In genomic region chr1:191095019-191095418, GRCm38 (mm10) we compare ENCODE assay signal across 16 mouse cellular contexts. TPM values are rescaled to one million over a fixed set of nuclear protein-coding genes. Genes with fewer than 3 reads are reported as not detected.
DNase-seq lines count a peak whose midpoint lies in the region; ATAC-seq and TF ChIP-seq lines count a peak whose summit lies in the region.
"Had no signal": no experiment of that assay in that cellular context is flagged by ENCODE, and none has a peak within 500 bp of the region (broad histone marks: within the 10 kb centered on the region; RNA-seq: fewer than 3 reads in every experiment).

No protein-coding gene starts in this region.

- no peak overlapping the region for H3K27ac ChIP-seq in ES-Bruce4 (ENCODE audit: insufficient read depth, low read length)
- H3K27ac ChIP-seq in embryonic fibroblast, embryonic 13.5 days (ENCODE audit: insufficient read depth, low read length), result no peak overlapping the region
- H3K27ac ChIP-seq: liver, embryonic 15.5 days; midbrain, embryonic 12.5 days had no signal

- H3K9me3 ChIP-seq in ES-Bruce4 (replicated peaks; ENCODE audit: control insufficient read depth, insufficient read depth, low read length, poor library complexity, severe bottlenecking), result no peaks in the 10 kb centered on the region
- H3K9me3 ChIP-seq: liver, embryonic 15.5 days; midbrain, embryonic 12.5 days had no signal

- H3K9ac ChIP-seq in ES-Bruce4 (ENCODE audit: low read depth, poor library complexity, severe bottlenecking), result no peak overlapping the region
- H3K9ac ChIP-seq: liver, embryonic 15.5 days; midbrain, embryonic 12.5 days had no signal

- no peak for ATAC-seq in cerebellum, adult (ENCODE audit: insufficient number of reproducible peaks, low FRiP score, low TSS enrichment)

- no peak for TF ChIP-seq POLR2A in lung, adult 2 months (IDR thresholded peaks at IDR 0.05; ENCODE audit: borderline replicate concordance, extremely low read depth, low read depth, low read length)
- no peak for TF ChIP-seq POLR2A in ES-Bruce4 (IDR thresholded peaks at IDR 0.05; ENCODE audit: insufficient read depth, low read length)
- TF ChIP-seq POLR2A in embryonic fibroblast, embryonic 13.5 days (IDR thresholded peaks at IDR 0.05; ENCODE audit: low read depth, low read length), result no peak

- peaks cover 11% of the 10 kb centered on the region for H3K27me3 ChIP-seq in ES-Bruce4 (ENCODE audit: control insufficient read depth, insufficient read depth, low read length, poor library complexity, severe bottlenecking)

- 75% methylated on average over 9 of the region's 9 CpGs for WGBS in lung, adult 2 months

- peak; percentile 43; the same call in 1 of the 2 replicates for TF ChIP-seq CTCF in lung, adult 2 months (IDR thresholded peaks at IDR 0.05; ENCODE audit: insufficient read depth, low read length)
- TF ChIP-seq CTCF in ES-Bruce4 (IDR thresholded peaks at IDR 0.05; ENCODE audit: low read depth, low read length), result peak; percentile 6
- TF ChIP-seq CTCF in embryonic fibroblast, embryonic 13.5 days (IDR thresholded peaks at IDR 0.05; ENCODE audit: borderline replicate concordance, insufficient read depth, low read length), result peak; percentile 44; the same call in 1 of the 2 replicates

- no peak for TF ChIP-seq EP300 in ES-Bruce4 (IDR thresholded peaks at IDR 0.05; ENCODE audit: insufficient read depth, low read depth, low read length)

- no peaks in the 10 kb centered on the region for H3K4me1 ChIP-seq in lung, adult 2 months (ENCODE audit: control insufficient read depth, insufficient read depth, low read length)
- H3K4me1 ChIP-seq in ES-Bruce4 (ENCODE audit: control insufficient read depth, insufficient read depth, low read length), result no peaks in the 10 kb centered on the region
- H3K4me1 ChIP-seq in embryonic fibroblast, embryonic 13.5 days (ENCODE audit: control insufficient read depth, insufficient read depth, low read length), result no peaks in the 10 kb centered on the region

- peak; percentile 37 for DNase-seq in heart, postnatal 4 days
- DNase-seq in heart, adult 18-20 months, result no peak
- no peak for DNase-seq in lung, adult 2 months
- DNase-seq in lung, postnatal 36 days, result no peak
- DNase-seq in adrenal gland, adult (ENCODE audit: inconsistent age in 2 of 2, low spot score in 1 of 2), result no peak
- DNase-seq: gastrocnemius, postnatal 25 days; heart, postnatal 14 days; kidney, adult 18-20 months; layer of hippocampus, postnatal 36 days; right cerebral cortex, postnatal 14 days had no signal

- H3K36me3 ChIP-seq in ES-Bruce4 (ENCODE audit: control insufficient read depth, insufficient read depth, low read length, poor library complexity, severe bottlenecking), result no peaks in the 10 kb centered on the region
- H3K36me3 ChIP-seq: liver, embryonic 15.5 days; midbrain, embryonic 12.5 days had no signal

- H3K4me3 ChIP-seq in lung, adult 2 months (replicated peaks; ENCODE audit: extremely low read depth, low read depth, low read length), result no peak overlapping the region
- no peak overlapping the region for H3K4me3 ChIP-seq in ES-Bruce4 (ENCODE audit: low read depth, low read length)
- H3K4me3 ChIP-seq in embryonic fibroblast, embryonic 13.5 days (ENCODE audit: insufficient read depth, low read length), result no peak overlapping the region
- H3K4me3 ChIP-seq: liver, embryonic 15.5 days; midbrain, embryonic 12.5 days had no signal

RNA-seq across cellular contexts. Expression of gene Batf3, which starts 2.6 kb away (rescaled TPM):
- 1 to 10 TPM; 1.7 to 1.8 TPM for total RNA-seq in heart, postnatal 4 days (2021)
- total RNA-seq in heart, adult 18-20 months (2021), result under 1 TPM; 0.25 to 0.93 TPM
- 5.1 and 6.1 TPM in 2 replicates for polyA plus RNA-seq in lung, adult 2 months (2012; rRNA removed)
- polyA plus RNA-seq in ES-Bruce4 (2011; ENCODE audit: insufficient read depth, insufficient read length, low read depth, missing spikeins), result 2.0 and 2.7 TPM in 2 replicates
- not detected in 2 replicates for polyA plus RNA-seq in embryonic fibroblast, embryonic 13.5 days (2011; ENCODE audit: insufficient read length, low read depth, missing spikeins)
- total RNA-seq: heart, postnatal 14 days had no signal

RNA-seq across cellular contexts. Expression of gene Nsl1, which starts 32.2 kb away (rescaled TPM):
- total RNA-seq in heart, postnatal 4 days (2021), result 1 to 10 TPM; 6.7 to 6.8 TPM
- total RNA-seq in heart, adult 18-20 months (2021), result under 1 TPM; 0.67 to 0.77 TPM
- polyA plus RNA-seq in lung, adult 2 months (2012; rRNA removed), result 0.38 and 0.49 TPM in 2 replicates
- 24.9 and 35.6 TPM in 2 replicates for polyA plus RNA-seq in ES-Bruce4 (2011; ENCODE audit: insufficient read depth, insufficient read length, low read depth, missing spikeins)
- polyA plus RNA-seq in embryonic fibroblast, embryonic 13.5 days (2011; ENCODE audit: insufficient read length, low read depth, missing spikeins), result 5.7 and 11.7 TPM in 2 replicates

RNA-seq across cellular contexts. Expression of gene Tatdn3, which starts 32.3 kb away (rescaled TPM):
- total RNA-seq in heart, postnatal 4 days (2021), result 10 to 100 TPM; 19.4 to 23.5 TPM
- 10 to 100 TPM; 11.0 TPM for total RNA-seq in heart, adult 18-20 months (2021)
- 3.8 and 6.8 TPM in 2 replicates for polyA plus RNA-seq in lung, adult 2 months (2012; rRNA removed)
- polyA plus RNA-seq in ES-Bruce4 (2011; ENCODE audit: insufficient read depth, insufficient read length, low read depth, missing spikeins), result 9.5 and 12.0 TPM in 2 replicates
- 11.3 and 19.0 TPM in 2 replicates for polyA plus RNA-seq in embryonic fibroblast, embryonic 13.5 days (2011; ENCODE audit: insufficient read length, low read depth, missing spikeins)

RNA-seq across cellular contexts. Expression of gene Spata45, which starts 58.6 kb away (rescaled TPM):
- total RNA-seq in heart, postnatal 4 days (2021), result not detected
- not detected for total RNA-seq in heart, adult 18-20 months (2021)
- polyA plus RNA-seq in lung, adult 2 months (2012; rRNA removed), result not detected in 2 replicates
- not detected in 2 replicates for polyA plus RNA-seq in ES-Bruce4 (2011; ENCODE audit: insufficient read depth, insufficient read length, low read depth, missing spikeins)
- polyA plus RNA-seq in embryonic fibroblast, embryonic 13.5 days (2011; ENCODE audit: insufficient read length, low read depth, missing spikeins), result not detected in 2 replicates
- total RNA-seq: gastrocnemius, postnatal 25 days; heart, postnatal 14 days; layer of hippocampus, postnatal 36 days had no signal
- polyA plus RNA-seq: liver, embryonic 15.5 days; midbrain, embryonic 12.5 days; neural tube, embryonic 14.5 days had no signal
